In the genomic region with DNA sequence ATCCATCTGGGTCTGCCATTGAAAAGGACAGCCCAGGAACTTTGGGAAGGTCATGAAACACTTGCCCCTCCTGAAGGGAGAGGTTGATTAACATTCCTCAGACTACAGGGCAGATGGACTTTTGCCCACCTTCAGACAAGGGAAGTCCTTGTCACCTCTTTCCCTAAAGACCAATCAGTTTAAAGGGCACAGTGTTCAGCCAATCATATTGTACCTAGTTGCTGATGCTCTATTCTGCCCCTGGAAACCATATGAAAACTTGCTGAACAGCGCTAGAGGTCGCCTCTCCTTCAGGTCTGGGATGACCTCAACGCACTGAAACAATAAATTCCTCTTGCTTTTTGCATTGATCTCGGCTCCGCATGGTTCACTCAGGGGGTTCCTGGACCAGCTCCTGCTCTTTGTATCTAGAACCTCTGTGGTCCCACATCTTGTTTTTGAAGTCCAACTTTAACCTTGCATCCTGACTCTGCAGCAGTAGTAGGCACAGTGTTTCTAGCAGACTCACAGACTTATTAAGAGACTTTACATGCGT, we compare ENCODE assay signal across 21 mouse cellular contexts. TPM values are rescaled to one million over a fixed set of nuclear protein-coding genes. Genes with fewer than 3 reads are reported as not detected.
"Had no signal": no experiment of that assay in that cellular context is flagged by ENCODE, and none has a peak within 500 bp of the region (broad histone marks: within the 10 kb centered on the region; RNA-seq: fewer than 3 reads in every experiment).

No protein-coding gene starts in this region.

- H3K27ac ChIP-seq: liver, embryonic 15.5 days; lung, embryonic 15.5 days; midbrain, embryonic 10.5 days; midbrain, embryonic 12.5 days; neural tube, embryonic 12.5 days; stomach, embryonic 15.5 days; stomach, postnatal 0 days had no signal

- H3K36me3 ChIP-seq: liver, embryonic 15.5 days; lung, embryonic 15.5 days; midbrain, embryonic 10.5 days; midbrain, embryonic 12.5 days; neural tube, embryonic 12.5 days; stomach, embryonic 15.5 days had no signal

- ATAC-seq: lung, postnatal 0 days; midbrain, embryonic 16.5 days had no signal

- H3K9ac ChIP-seq: liver, embryonic 15.5 days; liver, postnatal 0 days; lung, embryonic 15.5 days; midbrain, embryonic 12.5 days; neural tube, embryonic 12.5 days; stomach, embryonic 15.5 days had no signal

- H3K27me3 ChIP-seq: liver, embryonic 15.5 days; lung, embryonic 15.5 days; midbrain, embryonic 12.5 days; neural tube, embryonic 12.5 days; stomach, embryonic 15.5 days had no signal

- H3K4me3 ChIP-seq: liver, embryonic 15.5 days; lung, embryonic 15.5 days; midbrain, embryonic 10.5 days; midbrain, embryonic 12.5 days; neural tube, embryonic 12.5 days; stomach, embryonic 15.5 days had no signal

- H3K9me3 ChIP-seq: liver, embryonic 15.5 days; lung, embryonic 15.5 days; midbrain, embryonic 10.5 days; midbrain, embryonic 12.5 days; neural tube, embryonic 12.5 days; stomach, embryonic 15.5 days had no signal

- DNase-seq: liver, postnatal 0 days; lung, adult 2 months; lung, postnatal 14 days; lung, postnatal 36 days; midbrain, embryonic 14.5 days; right cerebral cortex, postnatal 14 days; thymus, adult 18-20 months; thymus, postnatal 14 days; thymus, postnatal 36 days had no signal

- H3K4me1 ChIP-seq: liver, embryonic 15.5 days; lung, embryonic 15.5 days; midbrain, embryonic 10.5 days; midbrain, embryonic 12.5 days; neural tube, embryonic 12.5 days; stomach, embryonic 15.5 days had no signal

- H3K4me2 ChIP-seq: liver, embryonic 15.5 days; lung, embryonic 15.5 days; midbrain, embryonic 12.5 days; neural tube, embryonic 12.5 days; stomach, embryonic 15.5 days had no signal

RNA-seq across cellular contexts. Expression of a gene that starts 6.1 kb away (rescaled TPM):
- polyA plus RNA-seq: midbrain, embryonic 10.5 days; midbrain, embryonic 12.5 days; midbrain, embryonic 14.5 days; midbrain, embryonic 16.5 days; neural tube, embryonic 12.5 days; neural tube, embryonic 14.5 days had no signal

RNA-seq across cellular contexts. Expression of a gene that starts 20.7 kb away (rescaled TPM):
- total RNA-seq: megakaryocyte, adult 5-6 weeks; monocyte, adult 5-6 weeks had no signal
- polyA plus RNA-seq: lung, embryonic 15.5 days; midbrain, embryonic 10.5 days had no signal

RNA-seq across cellular contexts. Expression of a gene that starts 42.9 kb away (rescaled TPM):
- polyA plus RNA-seq: midbrain, embryonic 10.5 days had no signal

RNA-seq across cellular contexts. Expression of a gene that starts 48.6 kb away (rescaled TPM):
- total RNA-seq: megakaryocyte, adult 5-6 weeks; monocyte, adult 5-6 weeks had no signal
- polyA plus RNA-seq: midbrain, embryonic 12.5 days had no signal
